Mouse (Mus musculus) midbrain, postnatal 0 days (tissue): Measurements from ENCODE around the gene Padi6. TPM values are rescaled to one million over a fixed set of nuclear protein-coding genes. Genes with fewer than 3 reads are reported as not detected.

Experiments used
- ATAC-seq: fragments of 200-750 bp; cut with Nextera tagmentation; 2 replicates; pipeline ENCODE4 v1.8.0; 2017; ENCODE audit warnings: moderate number of reproducible peaks, mild to moderate bottlenecking, moderate TSS enrichment, moderate library complexity; ENCODE audit not compliant: low FRiP score
- DNase-seq: peaks from one replicate; pipeline ENCODE4 v3.0.0-alpha.2; 2015; ENCODE audit warnings: low spot score
- H3K27ac ChIP-seq: fragments of 300-500 bp; sonication (generic); 2 replicates; pipeline ENCODE4 v1.5.1; 2014; ENCODE audit warnings: low read depth, mild to moderate bottlenecking, low read length, mixed read lengths
- H3K27me3 ChIP-seq: fragments of 300-500 bp; sonication (generic); 2 replicates; pipeline ENCODE4 v1.6.1; 2014; ENCODE audit warnings: low read length, control low read depth, mixed read lengths; ENCODE audit not compliant: insufficient read depth
- H3K36me3 ChIP-seq: fragments of 300-500 bp; sonication (generic); 2 replicates; pipeline ENCODE4 v1.6.1; 2014; ENCODE audit warnings: low read length, control low read depth, mixed read lengths; ENCODE audit not compliant: insufficient read depth
- H3K4me1 ChIP-seq: fragments of 300-500 bp; sonication (generic); 2 replicates; pipeline ENCODE4 v1.6.1; 2014; ENCODE audit warnings: mild to moderate bottlenecking, control low read depth, antibody characterized with exemption, low read length, mixed read lengths; ENCODE audit not compliant: insufficient read depth
- H3K4me2 ChIP-seq: fragments of 300-500 bp; sonication (generic); 2 replicates; pipeline ENCODE4 v1.6.1; 2014; ENCODE audit warnings: low read depth, mild to moderate bottlenecking, low read length, mixed read lengths; ENCODE audit not compliant: poor library complexity, severe bottlenecking
- H3K4me3 ChIP-seq: fragments of 300-500 bp; sonication (generic); 2 replicates; pipeline ENCODE4 v1.5.1; 2014; ENCODE audit warnings: low read depth, mild to moderate bottlenecking, low read length, moderate library complexity
- H3K9ac ChIP-seq: fragments of 300-500 bp; sonication (generic); replicated peaks from 2 replicates; pipeline ENCODE4 v1.6.1; 2014; ENCODE audit warnings: mild to moderate bottlenecking, low read length, moderate library complexity, mixed read lengths; ENCODE audit not compliant: poor library complexity, severe bottlenecking
- H3K9me3 ChIP-seq: fragments of 300-500 bp; sonication (generic); 2 replicates; pipeline ENCODE4 v1.6.1; 2016; ENCODE audit warnings: low read length, control low read depth
- CTCF ChIP-seq: IDR thresholded peaks from 2 replicates; pipeline ENCODE4 v1.5.1; 2016; ENCODE audit warnings: antibody characterized with exemption, mild to moderate bottlenecking
- WGBS: fragments of 180-500 bp; shearing (Covaris S2); extraction: QIAGEN DNeasy Blood & Tissue Kit; methylation state at CpG from one replicate; pipeline ENCODE4 v1.1.7; 2014; 5-methylcytosine and 5-hydroxymethylcytosine counted together
- polyA plus RNA-seq: library from polyadenylated mRNA; unstranded; fragments of >200 nt; fragmentation: Nextera tagmentation; extraction: Ambion mirVana; gene quantifications from 2 replicates; pipeline ENCODE4 v1.2.1, GENCODE M21; 2015
- total RNA-seq: library from RNA; depleted of rRNA; stranded (reverse); fragments of >200 nt; gene quantifications from 2 replicates; pipeline ENCODE4 v1.2.3, GENCODE M21; 2014

The Padi6 gene
- total and polyA plus RNA-seq, 2 experiments from 2014 or later: 0.10 TPM; not detected in 1

- ATAC-seq: no peak
- Histone ChIP-seq H3K4me1 (no peaks in the 10 kb centered on the region), H3K4me2 (no peak overlapping the region), H3K27me3 (no peaks in the 10 kb centered on the region), H3K36me3 (no peaks in the 10 kb centered on the region), H3K27ac (no peak overlapping the region), H3K4me3 (no peak overlapping the region), H3K9ac (no peak overlapping the region), H3K9me3 (no peaks in the 10 kb centered on the region)
- DNase-seq: no peak
- WGBS: 31% methylated on average over 12 of the region's 12 CpGs
- no peak for TF ChIP-seq CTCF
These were observed 5.5 kb upstream of the Padi6 start for GRCm38 (mm10) chr4:140747978-140748377.

- no peaks in the 10 kb centered on the region for H3K9me3 ChIP-seq
- H3K4me2 ChIP-seq: no peak overlapping the region
- H3K36me3 ChIP-seq: no peaks in the 10 kb centered on the region
- 25% methylated on average over 3 of the region's 3 CpGs for WGBS
- TF ChIP-seq CTCF: peak; percentile 66
- DNase-seq: peak; percentile 50
- no peaks in the 10 kb centered on the region for H3K4me1 ChIP-seq
- H3K9ac ChIP-seq: no peak overlapping the region
- H3K4me3 ChIP-seq: no peak overlapping the region
- H3K27me3 ChIP-seq: no peaks in the 10 kb centered on the region
- no peak overlapping the region for H3K27ac ChIP-seq
- ATAC-seq: no peak
These were observed 2.2 kb upstream of the Padi6 start for GRCm38 (mm10) chr4:140744654-140745053.

DNA sequence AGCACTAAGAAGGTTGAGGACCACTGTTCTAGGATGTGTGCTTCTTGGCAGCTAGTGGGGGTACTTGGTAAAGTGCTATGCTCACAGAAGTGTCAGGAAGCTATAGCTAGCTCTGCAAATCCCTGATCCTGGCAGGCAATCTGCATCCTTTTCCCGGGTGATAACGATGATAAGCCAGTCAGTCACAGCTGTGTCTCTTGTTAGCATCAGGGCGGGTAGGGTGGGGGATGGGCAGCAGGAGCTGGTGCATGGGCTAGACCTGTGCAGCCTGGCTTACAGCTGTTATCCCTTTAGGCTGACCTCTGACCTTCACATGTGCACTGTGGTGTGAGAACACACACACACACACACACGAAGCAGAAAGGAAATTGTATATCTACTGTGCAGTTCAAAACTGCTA lies 643 bp upstream of the Padi6 start:
- ATAC-seq (no peak), DNase-seq (no peak)
- no peak for TF ChIP-seq CTCF
- H3K27me3 ChIP-seq: no peaks in the 10 kb centered on the region
- 37% methylated on average over 4 of the region's 4 CpGs for WGBS
- no peak overlapping the region for H3K4me2 ChIP-seq
- no peak overlapping the region for H3K4me3 ChIP-seq
- H3K9ac ChIP-seq: no peak overlapping the region
- H3K27ac ChIP-seq: no peak overlapping the region
- H3K4me1 ChIP-seq: no peaks in the 10 kb centered on the region
- H3K9me3 ChIP-seq: no peaks in the 10 kb centered on the region
- no peaks in the 10 kb centered on the region for H3K36me3 ChIP-seq

GRCm38 (mm10) chr4:140741401-140741800 lies 1.0 kb downstream of the Padi6 start:
- no peak overlapping the region for H3K27ac ChIP-seq
- TF ChIP-seq CTCF: no peak
- ATAC-seq (no peak), DNase-seq (no peak)
- H3K4me1 ChIP-seq: no peaks in the 10 kb centered on the region
- no peaks in the 10 kb centered on the region for H3K9me3 ChIP-seq
- H3K36me3 ChIP-seq: no peaks in the 10 kb centered on the region
- H3K4me3 ChIP-seq: no peak overlapping the region
- H3K27me3 ChIP-seq: no peaks in the 10 kb centered on the region
- no peak overlapping the region for H3K9ac ChIP-seq
- H3K4me2 ChIP-seq: no peak overlapping the region
- 90% methylated on average over 6 of the region's 6 CpGs for WGBS

GRCm38 (mm10) chr4:140740655-140741054 lies 1.8 kb downstream of the Padi6 start:
- 92% methylated on average over 11 of the region's 11 CpGs for WGBS
- Histone ChIP-seq H3K4me3 (no peak overlapping the region), H3K4me2 (no peak overlapping the region), H3K9ac (no peak overlapping the region), H3K9me3 (no peaks in the 10 kb centered on the region), H3K27ac (no peak overlapping the region), H3K27me3 (no peaks in the 10 kb centered on the region), H3K36me3 (no peaks in the 10 kb centered on the region), H3K4me1 (no peaks in the 10 kb centered on the region)
- no peak for ATAC-seq
- DNase-seq: no peak
- no peak for TF ChIP-seq CTCF

DNA sequence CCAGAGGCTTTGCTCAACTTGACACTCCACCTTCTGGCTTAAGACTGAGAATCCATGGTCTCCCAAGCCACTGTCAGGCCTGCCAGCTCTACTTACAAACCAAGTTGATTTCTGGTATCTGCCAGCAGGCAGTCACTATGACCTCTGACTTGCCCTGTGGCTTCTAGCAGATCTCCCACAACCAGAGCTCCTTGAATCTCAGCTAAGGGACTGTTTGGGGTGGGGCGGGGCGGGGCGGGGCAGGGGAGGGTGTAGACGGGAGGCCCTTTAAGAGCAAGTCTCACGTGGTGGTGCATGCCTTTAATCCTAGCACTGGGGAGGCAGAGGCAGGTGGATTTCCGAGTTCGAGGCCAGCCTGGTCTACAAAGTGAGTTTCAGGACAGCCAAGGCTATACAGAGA lies 9.6 kb downstream of the Padi6 start:
- H3K36me3 ChIP-seq: no peaks in the 10 kb centered on the region
- WGBS: 75% methylated on average over 7 of the region's 7 CpGs
- no peak overlapping the region for H3K4me3 ChIP-seq
- DNase-seq: no peak
- no peaks in the 10 kb centered on the region for H3K4me1 ChIP-seq
- H3K4me2 ChIP-seq: no peak overlapping the region
- H3K27me3 ChIP-seq: no peaks in the 10 kb centered on the region
- no peaks in the 10 kb centered on the region for H3K9me3 ChIP-seq
- no peak overlapping the region for H3K9ac ChIP-seq
- no peak for ATAC-seq
- no peak for TF ChIP-seq CTCF
- no peak overlapping the region for H3K27ac ChIP-seq
